Mouse (Mus musculus): ENCODE measurements at regions not wholly inside any gene's neighbourhood (a gene's known extent, or its start where the extent isn't known, plus 50 kb on each side); places are given as distances from the start of the nearest gene placed in this dataset.

- H3K27ac ChIP-seq (ENCODE audit: insufficient read depth, low read depth, low read length): no peak overlapping the region
- 81% methylated on average over 5 of the region's 5 CpGs for WGBS
- no peaks in the 10 kb centered on the region for H3K4me1 ChIP-seq (ENCODE audit: control insufficient read depth, insufficient read depth, insufficient read length, low read length)
Measured at GRCm38 (mm10) chr9:84178705-84179104, 253.8 kb downstream of the Bckdhb start.

GRCm38 (mm10) chr9:84179238-84179637, 254.3 kb downstream of the Bckdhb start:
- H3K4me3 ChIP-seq (ENCODE audit: low read depth, low read length): no peak overlapping the region
- TF ChIP-seq POLR2A (IDR thresholded peaks at IDR 0.05; ENCODE audit: low read depth, low read length): no peak
- TF ChIP-seq CTCF (IDR thresholded peaks at IDR 0.05; ENCODE audit: extremely low read depth, insufficient read length, insufficient replicate concordance, low read depth, low read length): no peak
- no peaks in the 10 kb centered on the region for H3K36me3 ChIP-seq (ENCODE audit: control insufficient read depth, insufficient read depth, low read length)
- no peaks in the 10 kb centered on the region for H3K27me3 ChIP-seq (ENCODE audit: control insufficient read depth, insufficient read depth, low read length)
- H3K4me1 ChIP-seq (ENCODE audit: control insufficient read depth, insufficient read depth, insufficient read length, low read length): no peaks in the 10 kb centered on the region
- 59% methylated on average over 4 of the region's 4 CpGs for WGBS
- no peak overlapping the region for H3K27ac ChIP-seq (ENCODE audit: insufficient read depth, low read depth, low read length)

More at GRCm38 (mm10) chr9:84178705-84179104, 253.8 kb downstream of the Bckdhb start:
- no peaks in the 10 kb centered on the region for H3K27me3 ChIP-seq (ENCODE audit: control insufficient read depth, insufficient read depth, low read length)
- no peaks in the 10 kb centered on the region for H3K36me3 ChIP-seq (ENCODE audit: control insufficient read depth, insufficient read depth, low read length)
- TF ChIP-seq CTCF (IDR thresholded peaks at IDR 0.05; ENCODE audit: extremely low read depth, insufficient read length, insufficient replicate concordance, low read depth, low read length) (no peak), POLR2A (IDR thresholded peaks at IDR 0.05; ENCODE audit: low read depth, low read length) (no peak)
- H3K4me3 ChIP-seq (ENCODE audit: low read depth, low read length): no peak overlapping the region

- H3K4me3 ChIP-seq (ENCODE audit: low read depth, low read length): no peak overlapping the region
- no peak for TF ChIP-seq CTCF (IDR thresholded peaks at IDR 0.05; ENCODE audit: extremely low read depth, insufficient read length, insufficient replicate concordance, low read depth, low read length)
- TF ChIP-seq POLR2A (IDR thresholded peaks at IDR 0.05; ENCODE audit: low read depth, low read length): no peak
- 40% methylated on average over 6 of the region's 6 CpGs for WGBS
Measured at GRCm38 (mm10) chr9:84183637-84184374, 258.9 kb downstream of the Bckdhb start.

GRCm38 (mm10) chr9:84187531-84187930, 262.6 kb downstream of the Bckdhb start:
- Histone ChIP-seq H3K4me3 (ENCODE audit: low read depth, low read length) (no peak overlapping the region), H3K36me3 (ENCODE audit: control insufficient read depth, insufficient read depth, low read length) (no peaks in the 10 kb centered on the region), H3K4me1 (ENCODE audit: control insufficient read depth, insufficient read depth, insufficient read length, low read length) (no peaks in the 10 kb centered on the region), H3K27me3 (ENCODE audit: control insufficient read depth, insufficient read depth, low read length) (no peaks in the 10 kb centered on the region), H3K27ac (ENCODE audit: insufficient read depth, low read depth, low read length) (no peak overlapping the region)
- WGBS: 67% methylated on average over 3 of the region's 3 CpGs
- TF ChIP-seq POLR2A (IDR thresholded peaks at IDR 0.05; ENCODE audit: low read depth, low read length) (no peak), CTCF (IDR thresholded peaks at IDR 0.05; ENCODE audit: extremely low read depth, insufficient read length, insufficient replicate concordance, low read depth, low read length) (no peak)

More at GRCm38 (mm10) chr9:84183637-84184374, 258.9 kb downstream of the Bckdhb start:
- Histone ChIP-seq H3K27ac (ENCODE audit: insufficient read depth, low read depth, low read length) (no peak overlapping the region), H3K27me3 (ENCODE audit: control insufficient read depth, insufficient read depth, low read length) (no peaks in the 10 kb centered on the region), H3K4me1 (ENCODE audit: control insufficient read depth, insufficient read depth, insufficient read length, low read length) (no peaks in the 10 kb centered on the region), H3K36me3 (ENCODE audit: control insufficient read depth, insufficient read depth, low read length) (no peaks in the 10 kb centered on the region)

- Histone ChIP-seq H3K4me1 (ENCODE audit: control insufficient read depth, insufficient read depth, insufficient read length, low read length) (no peaks in the 10 kb centered on the region), H3K36me3 (ENCODE audit: control insufficient read depth, insufficient read depth, low read length) (no peaks in the 10 kb centered on the region), H3K4me3 (ENCODE audit: low read depth, low read length) (no peak overlapping the region), H3K27me3 (ENCODE audit: control insufficient read depth, insufficient read depth, low read length) (no peaks in the 10 kb centered on the region), H3K27ac (ENCODE audit: insufficient read depth, low read depth, low read length) (no peak overlapping the region)
- TF ChIP-seq POLR2A (IDR thresholded peaks at IDR 0.05; ENCODE audit: low read depth, low read length): no peak
- WGBS: 52% methylated on average over 1 of the region's 1 CpGs
Measured at GRCm38 (mm10) chr9:84193405-84193804, 268.5 kb downstream of the Bckdhb start.

GRCm38 (mm10) chr9:84194716-84195115, 269.8 kb downstream of the Bckdhb start:
- WGBS: 78% methylated on average over 4 of the region's 4 CpGs
- H3K4me3 ChIP-seq (ENCODE audit: low read depth, low read length): no peak overlapping the region
- no peaks in the 10 kb centered on the region for H3K27me3 ChIP-seq (ENCODE audit: control insufficient read depth, insufficient read depth, low read length)
- TF ChIP-seq POLR2A (IDR thresholded peaks at IDR 0.05; ENCODE audit: low read depth, low read length) (no peak), CTCF (IDR thresholded peaks at IDR 0.05; ENCODE audit: extremely low read depth, insufficient read length, insufficient replicate concordance, low read depth, low read length) (no peak)
- no peaks in the 10 kb centered on the region for H3K4me1 ChIP-seq (ENCODE audit: control insufficient read depth, insufficient read depth, insufficient read length, low read length)
- no peak overlapping the region for H3K27ac ChIP-seq (ENCODE audit: insufficient read depth, low read depth, low read length)
- no peaks in the 10 kb centered on the region for H3K36me3 ChIP-seq (ENCODE audit: control insufficient read depth, insufficient read depth, low read length)

GRCm38 (mm10) chr9:84195338-84195737, 270.4 kb downstream of the Bckdhb start:
- no peaks in the 10 kb centered on the region for H3K36me3 ChIP-seq (ENCODE audit: control insufficient read depth, insufficient read depth, low read length)
- H3K27me3 ChIP-seq (ENCODE audit: control insufficient read depth, insufficient read depth, low read length): no peaks in the 10 kb centered on the region
- H3K4me1 ChIP-seq (ENCODE audit: control insufficient read depth, insufficient read depth, insufficient read length, low read length): no peaks in the 10 kb centered on the region
- WGBS: 81% methylated on average over 4 of the region's 4 CpGs
- H3K4me3 ChIP-seq (ENCODE audit: low read depth, low read length): no peak overlapping the region
- TF ChIP-seq CTCF (IDR thresholded peaks at IDR 0.05; ENCODE audit: extremely low read depth, insufficient read length, insufficient replicate concordance, low read depth, low read length) (no peak), POLR2A (IDR thresholded peaks at IDR 0.05; ENCODE audit: low read depth, low read length) (no peak)
- no peak overlapping the region for H3K27ac ChIP-seq (ENCODE audit: insufficient read depth, low read depth, low read length)

Measured in small intestine, adult 2 months (tissue).